Mouse (Mus musculus) cerebellum, adult 2 months (tissue): ENCODE results near the gene Agap1. TPM values are rescaled to one million over a fixed set of nuclear protein-coding genes. Genes with fewer than 3 reads are reported as not detected.

Experiments
- DNase-seq, 2 experiments: peaks; one replicate each; pipeline ENCODE4 v3.0.0; 2021
- H3K27ac ChIP-seq: fragments of 200-500 bp; 2 replicates; pipeline ENCODE4 v1.5.1; 2012; ENCODE audit warnings: low read length, control low read depth, inconsistent platforms; ENCODE audit not compliant: insufficient read depth
- H3K27me3 ChIP-seq: fragments of 200-500 bp; 2 replicates; pipeline ENCODE4 v1.6.1; 2012; ENCODE audit warnings: inconsistent platforms, mild to moderate bottlenecking, low read length, moderate library complexity; ENCODE audit not compliant: control insufficient read depth, insufficient read depth
- H3K4me1 ChIP-seq: fragments of 200-500 bp; 2 replicates; pipeline ENCODE4 v1.6.1; 2011; ENCODE audit warnings: low read length; ENCODE audit not compliant: control insufficient read depth, insufficient read depth
- H3K4me3 ChIP-seq: fragments of 200-500 bp; replicated peaks from 2 replicates; pipeline ENCODE3; 2011; ENCODE audit warnings: mild to moderate bottlenecking, low read depth, low read length, control low read depth; ENCODE audit not compliant: insufficient read depth
- CTCF ChIP-seq: fragments of 200-500 bp; IDR thresholded peaks from 2 replicates; pipeline ENCODE4 v1.5.1; 2011; ENCODE audit warnings: low read depth, mild to moderate bottlenecking, control low read depth, low read length, moderate library complexity, borderline replicate concordance; ENCODE audit not compliant: insufficient read depth
- POLR2A ChIP-seq: fragments of 200-500 bp; IDR thresholded peaks from 2 replicates; pipeline ENCODE4 v1.6.1; 2011; ENCODE audit warnings: low read length, control low read depth, borderline replicate concordance; ENCODE audit not compliant: insufficient read depth
- WGBS: fragments of 180-500 bp; shearing (Covaris S2); methylation state at CpG from one replicate; pipeline ENCODE4 v1.1.7; 2018; 5-methylcytosine and 5-hydroxymethylcytosine counted together
- polyA plus RNA-seq: library from polyadenylated mRNA; depleted of rRNA; stranded (reverse); fragments of >200 nt; gene quantifications from 2 replicates; pipeline ENCODE4 v1.2.3, GENCODE M21; 2012

The Agap1 gene
- polyA plus RNA-seq, 1 experiment = 82.9 TPM

- Histone ChIP-seq H3K27ac (no peak overlapping the region), H3K4me3 (no peak overlapping the region), H3K4me1 (no peaks in the 10 kb centered on the region), H3K27me3 (no peaks in the 10 kb centered on the region)
- WGBS = 83% methylated on average over 9 of the region's 9 CpGs
- TF ChIP-seq POLR2A = no peak
- TF ChIP-seq CTCF = no peak
- DNase-seq = no peak
Observed at GRCm38 (mm10) chr1:89734368-89734767, 279.8 kb downstream of the Agap1 start.

GRCm38 (mm10) chr1:89735146-89735545 lies 280.5 kb downstream of the Agap1 start:
- no peak for TF ChIP-seq POLR2A
- no peak for TF ChIP-seq CTCF
- Histone ChIP-seq H3K27ac (no peak overlapping the region), H3K4me3 (no peak overlapping the region), H3K27me3 (no peaks in the 10 kb centered on the region), H3K4me1 (no peaks in the 10 kb centered on the region)
- WGBS = 90% methylated on average over 6 of the region's 6 CpGs
- no peak for DNase-seq

GRCm38 (mm10) chr1:89736021-89736420 lies 281.4 kb downstream of the Agap1 start:
- TF ChIP-seq POLR2A (no peak), CTCF (no peak)
- WGBS = 91% methylated on average over 6 of the region's 6 CpGs

GRCm38 (mm10) chr1:89739067-89739774 lies 284.6 kb downstream of the Agap1 start:
- Histone ChIP-seq H3K27ac (no peak overlapping the region), H3K27me3 (no peaks in the 10 kb centered on the region), H3K4me3 (no peak overlapping the region), H3K4me1 (no peaks in the 10 kb centered on the region)
- 57% methylated on average over 17 of the region's 17 CpGs for WGBS
- no peak for TF ChIP-seq POLR2A
- no peak for TF ChIP-seq CTCF
- DNase-seq = no peak

More at GRCm38 (mm10) chr1:89736021-89736420, 281.4 kb downstream of the Agap1 start:
- DNase-seq = no peak
- no peak overlapping the region for H3K27ac ChIP-seq
- no peak overlapping the region for H3K4me3 ChIP-seq
- H3K27me3 ChIP-seq = no peaks in the 10 kb centered on the region
- H3K4me1 ChIP-seq = no peaks in the 10 kb centered on the region

- no peaks in the 10 kb centered on the region for H3K27me3 ChIP-seq
- no peak overlapping the region for H3K4me3 ChIP-seq
- TF ChIP-seq POLR2A (no peak), CTCF (no peak)
- no peaks in the 10 kb centered on the region for H3K4me1 ChIP-seq
- WGBS = 41% methylated on average over 3 of the region's 3 CpGs
- no peak overlapping the region for H3K27ac ChIP-seq
- DNase-seq = no peak
Observed at GRCm38 (mm10) chr1:89739775-89740099, 285.1 kb downstream of the Agap1 start.

- no peak for DNase-seq
- Histone ChIP-seq H3K27ac (no peak overlapping the region), H3K4me1 (peaks cover 4% of the 10 kb centered on the region; the same call in 1 of the 2 replicates), H3K27me3 (no peaks in the 10 kb centered on the region), H3K4me3 (no peak overlapping the region)
- TF ChIP-seq POLR2A (no peak), CTCF (no peak)
- WGBS = 83% methylated on average over 3 of the region's 3 CpGs
Observed at GRCm38 (mm10) chr1:89742359-89742758, 287.8 kb downstream of the Agap1 start.

GRCm38 (mm10) chr1:89746171-89746570 lies 291.6 kb downstream of the Agap1 start:
- 58% methylated on average over 3 of the region's 3 CpGs for WGBS

GRCm38 (mm10) chr1:89749666-89750065 lies 295.1 kb downstream of the Agap1 start:
- TF ChIP-seq POLR2A (no peak), CTCF (no peak)
- H3K27ac ChIP-seq = no peak overlapping the region
- H3K4me3 ChIP-seq = no peak overlapping the region

More at GRCm38 (mm10) chr1:89746171-89746570, 291.6 kb downstream of the Agap1 start:
- no peak for TF ChIP-seq POLR2A
- TF ChIP-seq CTCF = no peak
- Histone ChIP-seq H3K27ac (no peak overlapping the region), H3K4me3 (no peak overlapping the region), H3K4me1 (peaks cover 11% of the 10 kb centered on the region), H3K27me3 (no peaks in the 10 kb centered on the region)
- DNase-seq = no peak

GRCm38 (mm10) chr1:89750495-89750894 lies 295.9 kb downstream of the Agap1 start:
- WGBS = 32% methylated on average over 9 of the region's 9 CpGs
- no peak for DNase-seq
- Histone ChIP-seq H3K4me3 (no peak overlapping the region), H3K27ac (no peak overlapping the region), H3K4me1 (peaks cover 14% of the 10 kb centered on the region), H3K27me3 (no peaks in the 10 kb centered on the region)
- TF ChIP-seq POLR2A (no peak), CTCF (no peak)

More at GRCm38 (mm10) chr1:89749666-89750065, 295.1 kb downstream of the Agap1 start:
- Histone ChIP-seq H3K27me3 (no peaks in the 10 kb centered on the region), H3K4me1 (peaks cover 11% of the 10 kb centered on the region)
- DNase-seq = no peak
